Mouse (Mus musculus): ENCODE results near the gene Gm49601.

Gene Gm49601

DNA sequence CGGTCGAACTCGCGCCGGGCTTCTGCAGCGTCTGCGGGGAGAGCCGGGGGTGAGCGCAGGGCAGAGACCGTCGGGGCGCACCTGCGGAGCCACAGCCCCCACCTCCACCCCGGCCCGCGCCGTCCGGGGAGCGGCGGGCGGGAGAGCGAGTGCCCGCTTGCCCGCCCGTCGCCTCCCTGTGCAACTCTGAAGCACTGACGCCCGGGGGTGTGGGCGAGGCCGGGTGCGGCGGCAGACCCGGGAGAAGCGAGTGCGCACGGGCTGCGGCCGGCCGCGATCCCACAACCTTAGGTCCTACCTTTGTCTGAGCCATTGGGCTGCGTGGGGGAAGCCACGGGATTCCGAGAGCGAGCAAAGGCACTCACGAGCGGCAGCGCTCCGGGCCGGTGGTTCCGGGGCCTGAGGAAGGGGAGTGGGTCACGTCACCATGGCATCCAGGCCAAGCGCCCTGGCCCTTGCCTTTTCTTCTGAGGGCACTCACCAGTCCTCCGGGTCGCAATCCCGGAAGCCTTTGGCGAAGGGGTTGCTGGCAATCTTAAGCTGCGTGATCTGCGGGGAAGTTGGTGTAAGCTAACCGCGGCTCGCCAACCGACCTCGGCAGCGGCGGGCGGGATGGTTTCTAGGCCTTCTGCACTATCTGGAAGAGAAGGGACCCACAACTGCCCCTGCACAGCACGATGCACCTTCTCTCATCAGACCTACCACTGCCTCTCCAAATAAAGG, 43.6 kb downstream of the Gm49601 start:
- no peak for DNase-seq (ENCODE audit: inconsistent ontology term)

DNA sequence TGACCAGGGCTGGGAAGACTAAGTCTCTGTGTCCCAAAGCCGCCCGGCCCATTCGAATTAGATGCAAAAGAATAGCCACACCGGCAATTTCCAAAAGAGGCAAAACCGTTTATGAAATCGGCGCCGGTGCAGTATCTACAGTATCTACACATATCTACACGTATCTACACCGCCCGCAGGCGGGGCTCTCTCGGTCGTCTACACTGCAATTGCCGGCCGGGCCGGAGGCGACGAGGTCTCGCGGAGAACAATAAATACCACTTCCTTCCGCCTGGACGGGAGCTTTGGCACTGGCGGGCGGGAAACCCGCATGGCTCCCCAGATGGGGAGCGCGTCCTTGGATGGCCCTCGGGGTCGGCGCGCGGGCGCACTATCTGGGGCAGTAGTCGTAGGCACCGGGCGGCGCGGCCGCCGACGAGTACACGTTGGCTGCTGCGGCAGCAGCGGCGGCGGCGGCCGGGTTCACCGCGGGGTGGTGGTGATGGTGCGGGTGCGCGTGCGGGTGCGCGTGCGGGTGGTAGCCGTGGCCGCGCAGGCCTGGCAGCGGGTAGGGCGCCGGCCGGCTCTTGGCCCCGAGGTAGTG, 44.5 kb downstream of the Gm49601 start:
- DNase-seq (ENCODE audit: inconsistent ontology term) = peak; percentile 33

DNA sequence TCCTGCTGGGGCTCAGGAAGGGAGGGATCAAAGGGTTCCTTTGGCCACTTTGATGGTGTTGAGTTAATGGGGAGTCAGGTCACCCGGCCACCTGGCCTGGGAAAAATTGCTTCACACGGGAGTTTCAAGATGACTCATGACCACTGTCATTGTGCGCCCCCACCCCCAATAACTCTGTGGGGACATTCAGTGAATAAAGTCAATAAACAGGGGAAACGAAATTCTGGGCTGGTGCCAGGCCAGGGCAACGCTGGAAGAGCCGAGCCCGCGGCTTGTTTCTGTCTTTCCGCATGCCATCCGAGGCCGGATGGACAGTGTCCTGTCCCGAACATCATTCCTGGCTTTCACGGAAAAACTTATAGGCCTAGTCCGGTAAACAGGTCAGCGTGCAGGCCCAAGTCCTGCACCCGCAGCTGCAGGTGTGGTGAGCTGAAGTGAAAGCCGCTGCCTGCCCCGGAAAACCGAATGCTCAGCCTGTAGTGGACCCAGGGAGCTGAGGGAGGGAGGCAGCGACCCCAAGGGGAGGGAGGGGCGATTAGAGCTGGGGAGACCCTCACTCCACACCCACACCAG, 45.1 kb downstream of the Gm49601 start:
- DNase-seq (ENCODE audit: inconsistent ontology term) = peak; percentile 24

DNA sequence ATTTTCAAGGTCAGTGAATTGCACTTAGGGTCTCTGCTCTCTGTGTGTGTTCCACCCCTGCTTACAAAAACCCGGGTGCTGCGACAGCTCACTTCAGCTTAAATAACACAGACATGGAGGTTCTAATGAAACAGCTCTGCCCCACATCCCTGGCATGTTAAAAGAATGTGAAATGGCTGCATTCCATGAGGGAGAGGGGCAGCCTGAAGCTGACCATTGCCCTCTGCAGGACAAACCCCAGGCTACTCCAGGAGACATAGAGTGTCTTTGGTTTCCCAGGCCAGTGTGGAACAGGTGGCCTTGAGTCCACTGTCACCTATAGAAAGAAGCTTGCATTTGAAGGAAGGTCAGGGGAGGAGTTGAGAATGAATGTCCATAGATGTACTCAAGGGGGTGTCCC, 45.8 kb downstream of the Gm49601 start:
- peak; percentile 47 for DNase-seq (ENCODE audit: inconsistent ontology term)

DNA sequence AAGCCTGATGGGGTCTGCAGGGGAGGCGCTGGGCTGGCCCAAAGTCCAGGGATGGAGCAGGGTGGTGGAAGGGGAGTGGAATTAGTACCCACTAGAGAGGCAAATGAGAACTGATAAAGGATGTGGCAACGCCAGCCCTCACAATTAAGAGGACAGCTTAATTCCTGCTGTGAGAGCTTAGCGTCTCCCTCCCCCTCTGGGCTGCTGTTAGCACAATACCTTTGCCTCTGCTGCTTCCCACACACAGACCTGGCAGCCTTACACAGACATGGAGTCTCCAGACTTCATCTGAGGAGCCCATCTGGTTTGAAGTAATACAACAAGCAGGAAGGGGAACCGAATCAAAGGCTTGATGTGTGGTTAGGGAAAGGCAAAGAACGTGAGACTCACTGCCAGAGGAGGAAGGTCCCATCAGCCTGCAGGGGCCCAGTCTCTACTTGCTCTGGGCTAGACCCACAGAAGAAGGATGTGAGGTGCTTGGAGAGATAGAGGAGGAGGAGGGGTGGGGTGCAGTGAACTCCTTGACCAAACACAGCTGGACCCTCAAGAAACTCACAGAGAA, 48.5 kb downstream of the Gm49601 start:
- DNase-seq (ENCODE audit: inconsistent ontology term) = no peak

DNA sequence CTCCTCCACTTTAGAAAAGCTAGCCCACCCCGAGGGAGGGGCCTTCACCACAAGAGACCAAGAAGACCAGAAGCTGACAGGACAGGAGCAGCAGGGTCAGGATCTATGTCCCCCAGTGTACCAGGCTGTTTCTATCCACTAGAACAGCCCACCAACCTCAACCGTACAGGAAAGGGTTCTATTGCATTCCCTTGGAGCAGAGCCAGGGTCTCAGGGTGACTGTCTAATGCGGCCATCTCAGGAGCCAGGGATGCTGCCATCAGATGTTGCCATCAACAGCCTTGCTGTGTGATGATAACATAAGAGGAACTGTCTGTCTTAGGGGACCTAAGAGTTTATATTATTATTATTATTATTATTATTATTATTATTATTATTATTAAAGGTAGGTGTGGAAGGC, 49.2 kb downstream of the Gm49601 start:
- no peak for DNase-seq (ENCODE audit: inconsistent ontology term)

DNA sequence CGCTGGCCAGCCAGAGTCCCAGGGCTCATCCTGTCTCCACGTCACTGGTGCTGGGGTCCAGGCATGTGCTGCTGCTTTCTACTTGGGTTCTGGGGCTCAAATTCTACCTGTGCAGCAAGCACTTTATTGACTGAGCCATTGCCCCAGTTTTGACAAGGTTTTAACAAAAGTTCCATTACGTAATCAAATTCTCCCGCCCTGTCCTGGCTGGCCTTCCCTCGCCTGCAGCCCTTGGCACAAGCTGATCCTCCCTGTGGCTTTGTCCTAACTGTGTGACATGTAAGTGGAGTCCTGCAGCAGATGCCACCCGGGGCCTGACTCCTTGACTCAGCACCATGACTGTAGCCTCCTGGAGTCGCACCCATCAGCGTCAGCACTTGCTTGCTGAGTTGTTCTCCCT, 52.0 kb downstream of the Gm49601 start:
- DNase-seq (ENCODE audit: inconsistent ontology term) = no peak
